Mouse (Mus musculus): ENCODE measurements around the gene Mdm4. TPM values are rescaled to one million over a fixed set of nuclear protein-coding genes. Genes with fewer than 3 reads are reported as not detected.
A peak's percentile ranks its signal among the peaks of the same experiment; 100 is the strongest.
"Not testable (repeated sequence)": the region's sequence is repeated elsewhere in the genome, so short reads cannot be mapped to it uniquely, and the experiment has no call there.

Gene Mdm4
- polyA plus RNA-seq, 1 experiment from 2014 or later: 50.1 TPM

GRCm38 (mm10) chr1:133048690-133049089 is 18.3 kb upstream of the Mdm4 start:
- ATAC-seq (ENCODE audit: low FRiP score, low read depth): no peak
- H3K27me3 ChIP-seq: no peaks in the 10 kb centered on the region
- 18% methylated on average over 2 of the region's 2 CpGs for WGBS
- peaks cover 66% of the 10 kb centered on the region for H3K4me1 ChIP-seq
- peak overlapping the region; percentile 85 for H3K4me2 ChIP-seq (replicated peaks)
- no peaks in the 10 kb centered on the region for H3K36me3 ChIP-seq
- H3K9me3 ChIP-seq: no peaks in the 10 kb centered on the region
- H3K4me3 ChIP-seq: peak overlapping the region; percentile 7
- H3K27ac ChIP-seq (replicated peaks): peak overlapping the region; percentile 49; the same call in 1 of the 2 replicates
- H3K9ac ChIP-seq (replicated peaks): peak overlapping the region; percentile 11; the same call in 1 of the 2 replicates

- Histone ChIP-seq H3K27ac (replicated peaks) (peak overlapping the region; percentile 96), H3K9me3 (no peaks in the 10 kb centered on the region), H3K4me1 (peaks cover 59% of the 10 kb centered on the region), H3K9ac (replicated peaks) (peak overlapping the region; percentile 97), H3K27me3 (no peaks in the 10 kb centered on the region), H3K4me3 (peak overlapping the region; percentile 87), H3K4me2 (replicated peaks) (peak overlapping the region; percentile 85), H3K36me3 (no peaks in the 10 kb centered on the region)
- 43% methylated on average over 8 of the region's 8 CpGs for WGBS
- no peak for ATAC-seq (ENCODE audit: low FRiP score, low read depth)
These were observed 17.2 kb upstream of the Mdm4 start for GRCm38 (mm10) chr1:133047575-133047974.

DNA sequence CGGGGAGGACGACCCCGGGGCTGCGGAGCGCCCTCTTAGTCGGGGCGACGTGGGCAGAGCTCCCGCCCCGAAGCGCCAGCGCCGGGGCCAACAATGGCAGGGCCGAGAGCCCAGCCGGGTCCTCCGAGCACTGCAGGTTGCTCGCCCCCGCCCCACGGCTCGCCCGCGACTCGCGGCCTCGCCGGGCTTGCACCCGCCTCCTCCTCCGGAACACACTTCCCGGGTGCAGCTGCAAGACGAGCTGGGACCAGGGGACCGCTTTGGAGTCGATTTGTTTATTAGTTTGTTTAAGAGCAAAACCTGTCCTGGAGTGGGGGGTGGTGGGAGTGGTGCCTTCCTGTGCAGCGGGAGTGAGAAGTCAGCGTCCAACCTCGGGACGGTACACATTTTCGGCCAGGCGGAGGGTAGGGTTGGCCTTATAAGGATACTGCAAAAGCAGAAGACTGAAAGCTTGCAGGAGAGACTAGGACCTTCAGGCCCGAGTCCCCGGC is 16.1 kb upstream of the Mdm4 start:
- Histone ChIP-seq H3K27ac (replicated peaks) (peak overlapping the region; percentile 96), H3K9me3 (no peaks in the 10 kb centered on the region), H3K36me3 (no peaks in the 10 kb centered on the region), H3K4me1 (peaks cover 51% of the 10 kb centered on the region), H3K27me3 (no peaks in the 10 kb centered on the region), H3K9ac (replicated peaks) (peak overlapping the region; percentile 97), H3K4me2 (replicated peaks) (peak overlapping the region; percentile 85), H3K4me3 (peak overlapping the region; percentile 87)
- ATAC-seq (ENCODE audit: low FRiP score, low read depth): peak; percentile 68
- WGBS: 0% methylated on average over 40 of the region's 40 CpGs

GRCm38 (mm10) chr1:133045861-133046440 is 15.6 kb upstream of the Mdm4 start:
- peak overlapping the region; percentile 85 for H3K4me2 ChIP-seq (replicated peaks)
- under 1% methylated on average over 62 of the region's 71 CpGs for WGBS
- H3K27ac ChIP-seq (replicated peaks): peak overlapping the region; percentile 96
- H3K4me1 ChIP-seq: peaks cover 51% of the 10 kb centered on the region
- peak overlapping the region; percentile 87 for H3K4me3 ChIP-seq
- no peaks in the 10 kb centered on the region for H3K9me3 ChIP-seq
- ATAC-seq (ENCODE audit: low FRiP score, low read depth): peak; percentile 91
- no peaks in the 10 kb centered on the region for H3K36me3 ChIP-seq
- no peaks in the 10 kb centered on the region for H3K27me3 ChIP-seq
- peak overlapping the region; percentile 97 for H3K9ac ChIP-seq (replicated peaks)

DNA sequence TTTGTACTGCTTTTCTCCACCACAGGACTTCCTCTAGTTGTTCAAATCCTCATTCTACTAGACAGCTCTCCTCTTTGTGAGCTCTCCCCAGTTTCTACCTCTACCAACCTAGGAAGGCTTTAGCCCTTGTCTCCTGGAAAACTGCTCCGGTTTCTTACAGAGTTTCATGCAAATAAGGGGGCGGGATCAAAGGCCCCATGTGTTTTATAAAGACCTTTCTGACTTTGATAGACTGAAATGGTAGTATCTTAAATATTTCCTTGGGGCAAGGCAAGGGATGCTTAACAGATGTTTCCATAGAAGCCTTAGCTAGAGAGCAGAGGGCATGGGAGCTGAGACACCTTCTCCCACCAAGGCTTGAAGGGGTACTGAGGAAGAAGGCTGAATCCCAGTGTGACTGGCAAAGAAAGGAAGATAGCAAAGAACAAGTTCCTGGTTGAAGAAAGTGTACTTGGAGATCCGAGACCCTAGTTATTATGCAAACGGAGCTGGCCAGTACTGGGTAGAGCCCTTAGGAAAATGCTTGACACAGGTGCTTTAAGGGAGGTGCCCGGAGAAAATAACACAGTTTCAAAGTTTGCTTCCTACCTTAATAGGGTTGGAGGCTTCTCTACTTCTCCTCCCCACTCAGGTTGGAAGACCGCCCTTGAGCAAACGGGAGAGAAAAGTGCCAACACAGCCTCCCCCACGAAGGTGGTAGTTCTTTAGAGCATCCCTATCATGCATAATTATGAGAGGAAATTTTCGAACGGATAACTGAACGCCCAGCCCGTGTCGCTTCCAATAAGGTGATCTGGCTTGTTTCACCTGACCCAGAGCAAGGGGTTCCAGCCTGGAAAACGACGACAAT is 14.9 kb upstream of the Mdm4 start, which contains the start of gene Pik3c2b:
TSS of gene Pik3c2b (plus strand) at position 657 of the 850 bp plus-strand sequence.
- no peak; the same call in 1 of the 2 replicates for ATAC-seq (ENCODE audit: low FRiP score, low read depth)
- Histone ChIP-seq H3K27me3 (no peaks in the 10 kb centered on the region), H3K9ac (replicated peaks) (peak within 1 kb of the TSS; percentile 97), H3K4me2 (replicated peaks) (peak within 1 kb of the TSS; percentile 85), H3K4me3 (peak within 1 kb of the TSS; percentile 87), H3K27ac (replicated peaks) (peak within 1 kb of the TSS; percentile 96), H3K9me3 (no peaks in the 10 kb centered on the region), H3K36me3 (no peaks in the 10 kb centered on the region), H3K4me1 (peaks cover 46% of the 10 kb centered on the region)
- 2% methylated on average over 15 of the region's 15 CpGs for WGBS

DNA sequence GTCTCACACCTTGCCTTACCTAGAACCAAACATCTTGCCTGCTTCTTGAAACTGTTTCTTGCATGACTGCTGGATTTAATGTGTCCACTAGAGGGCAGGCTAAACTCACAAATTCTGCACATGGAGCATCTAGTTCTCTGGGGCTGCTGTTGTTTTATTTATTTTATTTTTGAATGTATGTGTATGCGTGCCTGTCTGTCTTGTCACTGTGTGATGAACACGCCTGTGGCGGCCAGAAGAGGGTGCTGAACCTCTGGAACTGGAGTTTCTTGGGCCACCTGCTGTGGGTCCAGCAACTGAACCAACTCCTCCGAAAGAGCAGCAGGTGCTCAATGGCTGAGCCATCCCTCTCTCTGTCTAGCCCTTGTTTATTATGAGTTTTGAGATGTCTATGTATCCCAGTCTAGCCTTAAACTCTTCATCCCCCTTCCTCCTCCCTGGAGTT is 9.2 kb upstream of the Mdm4 start:
- WGBS: 10% methylated on average over 4 of the region's 4 CpGs
- H3K4me2 ChIP-seq (replicated peaks): no peak overlapping the region
- no peak overlapping the region for H3K9ac ChIP-seq (replicated peaks)
- H3K4me3 ChIP-seq: no peak overlapping the region
- no peaks in the 10 kb centered on the region for H3K9me3 ChIP-seq
- no peak overlapping the region for H3K27ac ChIP-seq (replicated peaks)
- H3K4me1 ChIP-seq: no peaks in the 10 kb centered on the region
- H3K36me3 ChIP-seq: no peaks in the 10 kb centered on the region
- ATAC-seq (ENCODE audit: low FRiP score, low read depth): peak; percentile 62; the same call in 1 of the 2 replicates
- no peaks in the 10 kb centered on the region for H3K27me3 ChIP-seq

- WGBS: 71% methylated on average over 7 of the region's 7 CpGs
- not testable (repeated sequence) for H3K36me3 ChIP-seq; H3K27ac ChIP-seq (replicated peaks); H3K9me3 ChIP-seq; H3K4me2 ChIP-seq (replicated peaks); H3K4me3 ChIP-seq; ATAC-seq (ENCODE audit: low FRiP score, low read depth); H3K27me3 ChIP-seq; H3K4me1 ChIP-seq; H3K9ac ChIP-seq (replicated peaks)
These were observed 4.3 kb upstream of the Mdm4 start for GRCm38 (mm10) chr1:133034682-133035081.

DNA sequence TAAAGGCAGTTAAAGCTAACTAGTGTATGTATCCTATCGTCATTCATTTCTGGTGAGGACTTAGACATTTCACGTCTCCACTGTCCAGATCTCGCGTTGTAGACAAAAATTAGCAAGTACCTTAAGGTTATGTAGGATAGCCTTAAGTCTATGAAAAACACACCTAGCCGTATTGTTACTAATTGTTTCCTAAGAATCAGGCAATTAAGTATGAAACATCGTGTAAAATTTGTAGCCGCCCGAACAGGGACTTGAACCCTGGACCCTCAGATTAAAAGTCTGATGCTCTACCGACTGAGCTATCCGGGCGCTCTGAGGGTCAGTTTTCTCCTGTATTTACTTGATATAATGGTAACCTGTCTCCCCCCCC is 3.7 kb upstream of the Mdm4 start:
- no peaks in the 10 kb centered on the region for H3K27me3 ChIP-seq
- no peak overlapping the region for H3K9ac ChIP-seq (replicated peaks)
- H3K27ac ChIP-seq (replicated peaks): 0 out of 2 replicates have a peak overlapping the region, but pooled peaks have one; percentile 52
- peak overlapping the region; percentile 54 for H3K4me3 ChIP-seq
- H3K4me2 ChIP-seq (replicated peaks): peak overlapping the region; percentile 60
- H3K36me3 ChIP-seq: no peaks in the 10 kb centered on the region
- ATAC-seq (ENCODE audit: low FRiP score, low read depth): peak; percentile 66
- 2% methylated on average over 11 of the region's 11 CpGs for WGBS
- H3K9me3 ChIP-seq: no peaks in the 10 kb centered on the region
- peaks cover 9% of the 10 kb centered on the region for H3K4me1 ChIP-seq

DNA sequence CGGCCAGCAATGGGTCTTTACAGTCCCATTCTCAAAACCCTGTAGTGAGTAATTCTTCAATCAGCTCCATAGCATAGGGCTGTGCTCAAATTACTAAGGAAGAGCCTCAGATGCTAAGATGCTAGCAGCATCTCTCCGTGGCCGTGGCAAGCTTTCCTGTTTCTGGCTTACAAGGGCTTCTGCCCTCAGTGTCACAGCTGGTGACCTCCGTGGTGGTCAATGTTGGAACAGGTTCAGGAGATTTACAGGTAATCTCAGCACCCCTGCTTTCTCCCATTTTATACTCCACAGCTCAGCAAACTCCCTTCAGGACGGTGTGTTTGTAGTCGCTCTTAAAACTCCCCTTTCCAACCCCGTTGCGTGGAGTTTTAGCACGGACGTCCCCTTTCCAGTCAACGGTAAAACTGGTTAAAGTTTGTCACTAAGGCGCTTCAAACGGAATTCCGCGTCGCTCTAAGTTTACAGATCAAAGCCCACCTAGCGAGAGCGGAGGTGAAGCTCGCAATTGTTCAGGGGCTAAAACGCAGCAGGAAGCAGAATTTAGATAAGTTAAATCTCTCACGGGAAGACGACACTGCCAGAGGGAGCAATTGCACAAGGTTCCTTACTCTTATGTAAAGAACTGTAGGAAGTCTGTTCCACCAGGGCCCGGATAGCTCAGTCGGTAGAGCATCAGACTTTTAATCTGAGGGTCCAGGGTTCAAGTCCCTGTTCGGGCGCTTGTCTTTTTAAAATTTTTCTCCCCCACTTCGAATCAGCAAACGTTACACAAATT is 3.1 kb upstream of the Mdm4 start:
- H3K4me3 ChIP-seq: peak overlapping the region; percentile 54
- H3K36me3 ChIP-seq: no peaks in the 10 kb centered on the region
- WGBS: 1% methylated on average over 28 of the region's 28 CpGs
- peak overlapping the region; percentile 55 for H3K9ac ChIP-seq (replicated peaks)
- peak overlapping the region; percentile 60 for H3K4me2 ChIP-seq (replicated peaks)
- no peaks in the 10 kb centered on the region for H3K27me3 ChIP-seq
- H3K4me1 ChIP-seq: peaks cover 9% of the 10 kb centered on the region
- H3K9me3 ChIP-seq: no peaks in the 10 kb centered on the region
- ATAC-seq (ENCODE audit: low FRiP score, low read depth): peak; percentile 87
- peak overlapping the region; percentile 52 for H3K27ac ChIP-seq (replicated peaks)

- Histone ChIP-seq H3K27me3 (no peaks in the 10 kb centered on the region), H3K4me1 (peaks cover 9% of the 10 kb centered on the region), H3K27ac (replicated peaks) (peak overlapping the region; percentile 52), H3K9ac (replicated peaks) (peak overlapping the region; percentile 55; the same call in 1 of the 2 replicates), H3K4me3 (peak overlapping the region; percentile 54), H3K9me3 (no peaks in the 10 kb centered on the region), H3K36me3 (no peaks in the 10 kb centered on the region), H3K4me2 (replicated peaks) (peak overlapping the region; percentile 60)
- ATAC-seq (ENCODE audit: low FRiP score, low read depth): no peak
- WGBS: 6% methylated on average over 5 of the region's 5 CpGs
These were observed 2.6 kb upstream of the Mdm4 start for GRCm38 (mm10) chr1:133032981-133033315.

GRCm38 (mm10) chr1:133029744-133030143 is 617 bp downstream of the Mdm4 start:
- Histone ChIP-seq H3K9ac (replicated peaks) (no peak overlapping the region), H3K27me3 (no peaks in the 10 kb centered on the region), H3K4me2 (replicated peaks) (no peak overlapping the region), H3K4me1 (peaks cover 9% of the 10 kb centered on the region), H3K27ac (replicated peaks) (no peak overlapping the region), H3K36me3 (no peaks in the 10 kb centered on the region), H3K4me3 (no peak overlapping the region), H3K9me3 (no peaks in the 10 kb centered on the region)
- WGBS: 88% methylated on average over 3 of the region's 3 CpGs
- ATAC-seq (ENCODE audit: low FRiP score, low read depth): no peak
